Mouse (Mus musculus) layer of hippocampus, adult 11-12 months (tissue): ENCODE measurements around the gene Tmprss7.
A peak's percentile ranks its signal among the peaks of the same experiment; 100 is the strongest.

Experiments
- DNase-seq: peaks from one replicate; pipeline ENCODE4 v3.0.0; 2022; ENCODE audit warnings: low spot score

The Tmprss7 gene

DNA sequence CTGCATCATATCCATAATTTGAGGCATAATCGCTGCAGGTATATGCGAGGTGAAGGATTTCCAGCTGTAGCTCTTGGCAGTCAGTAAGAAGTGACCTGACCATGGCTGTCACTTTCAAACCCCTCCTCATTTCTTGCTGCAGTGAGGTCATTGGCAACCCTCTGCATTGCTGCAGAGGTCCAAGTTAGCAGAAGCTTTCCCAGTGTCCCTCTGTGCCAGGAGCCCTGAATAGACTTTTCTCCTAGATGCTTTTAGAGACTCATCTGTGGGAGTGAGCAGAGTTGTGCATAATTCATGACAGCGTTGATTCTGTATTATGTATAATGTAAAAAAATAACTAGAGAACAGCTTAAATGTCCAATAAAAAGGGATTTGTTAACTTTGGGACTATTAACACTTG is 8.2 kb downstream of the Tmprss7 start:
- DNase-seq, result no peak

GRCm38 (mm10) chr16:45684815-45685214 is 8.6 kb downstream of the Tmprss7 start:
- DNase-seq, result peak; percentile 70

GRCm38 (mm10) chr16:45676462-45676861 is 17.0 kb downstream of the Tmprss7 start:
- no peak for DNase-seq

DNA sequence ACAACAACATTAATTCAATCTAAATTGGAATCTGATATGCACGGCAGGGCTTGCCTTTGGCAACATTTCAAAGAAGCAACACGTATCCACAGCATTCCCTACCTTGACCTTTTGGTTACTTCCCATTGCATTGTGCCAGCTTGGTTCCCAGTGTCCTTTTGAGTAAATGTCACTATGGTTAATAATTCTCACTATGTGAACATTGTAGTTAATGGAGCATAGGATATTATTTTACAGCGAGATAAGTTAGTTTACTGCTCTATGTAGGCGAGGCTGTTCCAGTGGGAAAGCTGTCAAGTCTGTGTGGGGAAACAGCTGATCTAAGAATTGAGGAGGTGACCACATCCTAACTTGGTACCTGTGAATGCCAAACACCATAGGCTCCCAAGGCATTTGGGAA is 23.5 kb downstream of the Tmprss7 start:
- no peak for DNase-seq

DNA sequence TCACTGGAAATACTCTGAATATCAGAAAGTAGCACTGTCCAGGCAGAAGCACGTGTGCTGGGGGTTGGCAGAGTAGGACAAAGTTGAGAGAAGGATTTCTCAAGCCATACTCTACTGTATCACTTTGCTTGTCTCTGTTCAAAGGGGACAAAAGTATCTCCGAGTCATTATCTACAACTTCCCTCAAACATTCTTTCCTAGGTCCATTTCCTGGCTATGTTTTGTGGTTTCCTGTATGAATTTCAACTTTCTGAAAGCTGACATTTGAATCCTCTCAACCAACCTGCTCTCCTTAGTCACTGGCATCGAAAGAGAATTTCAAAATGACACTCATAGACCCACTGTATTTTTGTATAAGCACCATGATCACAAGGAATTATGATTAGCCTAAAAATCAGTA is 25.3 kb downstream of the Tmprss7 start:
- DNase-seq, result no peak

- DNase-seq, result no peak
These were observed 27.3 kb downstream of the Tmprss7 start for GRCm38 (mm10) chr16:45666136-45666535.

GRCm38 (mm10) chr16:45662381-45662780 is 31.1 kb downstream of the Tmprss7 start:
- no peak for DNase-seq

DNA sequence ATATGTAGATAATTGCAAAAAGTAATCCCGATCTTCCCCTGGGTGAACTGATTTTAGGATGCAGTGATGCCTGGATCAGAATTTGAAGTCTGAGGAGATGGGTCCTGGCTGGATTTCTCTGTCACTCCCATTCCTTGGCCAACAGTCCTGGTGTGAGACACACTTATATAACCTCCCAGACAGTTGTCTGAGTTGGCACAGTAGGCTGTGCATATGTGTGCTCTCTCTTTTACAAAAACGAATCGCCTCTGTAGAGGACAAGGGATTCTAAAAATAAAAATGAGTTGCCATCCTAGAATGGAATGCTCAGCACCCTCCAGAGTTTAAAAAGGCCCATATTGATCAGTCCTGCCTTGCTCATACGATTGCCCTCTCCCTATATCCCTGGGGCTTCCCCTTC is 33.9 kb downstream of the Tmprss7 start:
- peak; percentile 12 for DNase-seq

DNA sequence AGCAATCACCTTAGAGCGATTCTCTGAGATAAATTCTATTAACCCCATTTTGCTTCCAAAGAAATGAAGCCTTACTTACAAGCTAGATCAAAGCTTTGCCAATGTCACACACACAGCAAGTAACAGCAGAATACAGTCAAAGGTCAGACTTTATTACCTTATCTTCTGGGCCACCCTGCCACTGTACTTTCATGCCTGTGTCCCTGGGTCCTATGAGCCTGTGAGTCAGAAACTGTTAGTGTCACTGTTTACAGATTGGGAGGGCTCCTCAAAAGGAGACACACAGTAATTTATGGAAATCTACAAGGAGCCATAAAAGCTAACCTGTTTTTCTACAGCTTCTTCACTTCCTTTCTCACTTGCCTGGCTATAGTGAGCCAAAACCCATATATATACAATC is 35.2 kb downstream of the Tmprss7 start:
- DNase-seq, result no peak

DNA sequence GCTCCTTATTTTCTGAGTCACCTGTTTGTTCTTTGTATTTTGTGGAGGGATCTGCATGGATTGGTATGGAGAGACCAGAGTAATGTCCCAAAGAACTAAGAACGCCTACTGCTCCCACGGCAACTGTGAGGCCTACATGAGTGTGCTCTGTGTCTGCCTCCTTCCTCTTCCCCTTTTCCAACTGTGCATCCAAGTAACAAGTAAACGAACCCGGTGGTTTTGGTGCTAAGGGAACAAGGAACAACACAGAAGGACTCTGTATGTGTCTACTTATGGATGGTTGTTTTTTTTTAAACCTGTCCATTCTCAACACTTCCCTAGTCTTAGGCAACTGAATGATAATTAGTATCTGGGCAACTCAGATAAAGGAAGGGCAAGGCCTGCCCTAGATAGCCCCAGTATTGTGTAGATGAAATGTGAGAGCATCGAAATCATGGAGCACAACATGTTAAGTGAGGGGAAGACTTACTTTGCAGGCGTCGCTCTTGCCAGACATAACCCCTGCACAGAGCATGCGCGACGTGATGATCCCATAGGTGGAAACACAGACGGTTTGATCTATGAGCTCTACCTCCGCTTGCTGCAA is 35.8 kb downstream of the Tmprss7 start:
- DNase-seq, result no peak

- no peak for DNase-seq
These were observed 39.0 kb downstream of the Tmprss7 start for GRCm38 (mm10) chr16:45654465-45654864.

GRCm38 (mm10) chr16:45653934-45654332 is 39.5 kb downstream of the Tmprss7 start, which contains the start of gene BC016579:
Gene BC016579, minus strand, starts transcription at chr16:45654068.
- no peak for DNase-seq

DNA sequence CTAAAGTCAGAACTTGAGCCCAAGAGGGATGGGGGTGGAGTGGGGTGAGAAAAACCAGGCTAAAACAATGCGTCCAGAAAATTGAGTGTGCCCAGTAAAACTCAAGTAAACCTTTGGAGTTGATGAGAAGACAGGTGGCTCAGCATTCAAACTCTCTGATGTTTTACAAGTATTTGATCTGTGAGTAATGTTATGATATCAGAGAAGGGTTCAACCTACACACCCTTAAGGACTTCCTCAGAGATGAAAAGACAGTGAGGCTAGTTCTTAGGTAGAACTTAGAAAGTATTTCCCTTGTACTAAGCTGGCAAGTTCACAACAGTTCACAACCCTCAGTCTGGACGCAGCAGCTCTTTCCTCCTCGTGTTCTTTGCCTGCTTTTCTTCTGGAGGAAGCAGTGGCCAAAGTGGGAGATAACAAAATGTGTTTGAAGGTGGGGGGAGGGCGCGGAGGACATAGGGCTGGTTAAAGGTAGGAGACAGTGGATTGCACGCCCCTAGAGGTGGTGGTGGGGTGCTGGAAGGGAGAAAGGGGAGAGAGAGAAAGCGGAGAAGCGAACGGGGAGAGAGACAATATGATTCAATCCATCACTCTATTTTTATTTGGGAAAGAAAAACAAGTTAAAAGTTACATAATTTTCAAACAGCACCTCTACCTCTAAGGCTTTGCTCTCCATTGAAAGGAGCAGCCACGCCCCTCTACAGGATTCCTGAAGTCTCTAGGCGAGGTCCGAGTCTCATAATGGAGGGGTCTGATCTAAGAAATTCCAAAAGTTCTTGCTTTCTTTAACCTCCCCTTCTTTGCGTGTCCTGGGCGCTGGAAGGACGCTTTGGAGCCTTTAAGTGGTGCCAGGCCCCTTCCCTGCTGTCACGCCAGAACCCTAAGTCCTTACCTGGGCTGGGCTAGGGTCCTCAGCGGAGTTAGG is 40.2 kb downstream of the Tmprss7 start:
- no peak for DNase-seq

GRCm38 (mm10) chr16:45651497-45651896 is 42.0 kb downstream of the Tmprss7 start:
- DNase-seq, result no peak

DNA sequence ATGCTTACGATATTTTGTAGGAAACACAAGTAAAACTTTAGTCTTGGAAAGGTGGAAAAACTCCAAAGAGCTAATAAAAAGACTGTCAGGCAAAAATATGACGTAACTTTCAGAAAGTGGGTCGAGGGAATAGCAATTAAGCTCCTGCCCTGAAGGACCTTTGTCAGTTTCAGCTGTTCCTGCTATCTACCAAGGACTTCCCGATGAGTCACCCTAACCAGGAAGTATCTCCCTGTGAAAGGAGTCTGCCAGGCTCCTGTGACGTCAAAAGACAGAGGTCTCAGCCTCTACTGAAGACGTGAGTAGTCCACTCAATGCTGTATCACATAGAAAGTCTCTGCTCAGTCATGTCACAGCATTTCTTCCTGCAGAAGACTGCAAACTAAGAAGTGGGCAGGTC is 49.1 kb downstream of the Tmprss7 start:
- no peak for DNase-seq

DNA sequence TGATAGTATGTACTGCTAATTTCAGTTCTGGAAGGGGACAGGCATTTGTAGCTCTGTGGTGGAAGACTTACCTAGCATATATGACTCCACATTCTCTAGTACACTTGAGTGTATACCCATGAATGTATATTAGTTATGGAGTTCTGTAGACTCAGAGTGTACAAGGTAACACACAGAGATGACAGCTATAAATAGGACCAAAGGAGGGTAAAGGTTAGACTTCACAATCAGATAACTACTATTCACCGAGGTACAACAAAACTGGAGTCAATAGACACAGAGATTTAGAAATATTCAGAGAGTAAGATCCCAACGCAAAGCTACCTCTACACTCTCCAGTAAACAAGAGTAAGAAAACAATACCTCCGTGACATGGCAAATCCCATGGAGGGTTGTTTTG is 49.5 kb downstream of the Tmprss7 start:
- no peak for DNase-seq

DNA sequence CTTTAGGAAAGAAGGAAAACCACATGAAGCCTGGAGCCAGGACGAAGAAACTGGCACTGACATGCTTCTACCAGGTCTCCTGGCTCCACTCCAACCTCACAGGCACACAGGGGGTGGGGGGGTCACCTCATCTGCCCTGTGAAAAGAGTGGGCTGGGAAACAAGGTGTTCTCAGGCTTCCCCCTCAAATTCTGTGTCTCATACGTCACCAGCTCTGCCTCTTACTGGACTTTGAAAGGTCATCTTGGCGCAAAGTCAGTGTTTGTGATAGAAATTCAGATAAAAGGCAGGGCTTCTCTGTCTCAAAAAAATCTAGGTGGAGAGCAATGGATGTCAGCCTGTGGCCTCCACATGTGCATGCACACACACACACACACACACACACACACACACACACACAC is 52.2 kb downstream of the Tmprss7 start:
- DNase-seq, result no peak

GRCm38 (mm10) chr16:45640070-45640762 is 53.2 kb downstream of the Tmprss7 start:
- no peak for DNase-seq

- no peak for DNase-seq
These were observed 57.6 kb downstream of the Tmprss7 start for GRCm38 (mm10) chr16:45635826-45636225.

DNA sequence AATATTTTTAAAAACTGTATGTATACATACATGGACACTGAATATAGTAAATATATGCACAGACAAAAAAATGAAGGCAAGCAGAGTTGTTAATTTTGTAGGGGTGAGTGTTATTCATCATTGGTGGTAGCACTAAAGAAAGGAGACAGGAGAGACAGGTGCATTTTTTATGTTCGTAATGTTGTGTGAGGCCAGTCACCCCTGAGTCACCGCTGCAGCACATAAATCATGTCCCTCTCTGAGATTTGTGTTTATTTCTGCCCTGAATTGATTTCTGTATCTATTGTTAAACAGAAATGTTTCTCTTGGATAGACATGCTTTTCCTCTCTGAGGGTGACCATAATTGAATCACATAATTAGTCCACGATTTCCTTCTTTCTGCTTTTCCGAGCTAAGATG is 61.0 kb downstream of the Tmprss7 start:
- no peak for DNase-seq

DNA sequence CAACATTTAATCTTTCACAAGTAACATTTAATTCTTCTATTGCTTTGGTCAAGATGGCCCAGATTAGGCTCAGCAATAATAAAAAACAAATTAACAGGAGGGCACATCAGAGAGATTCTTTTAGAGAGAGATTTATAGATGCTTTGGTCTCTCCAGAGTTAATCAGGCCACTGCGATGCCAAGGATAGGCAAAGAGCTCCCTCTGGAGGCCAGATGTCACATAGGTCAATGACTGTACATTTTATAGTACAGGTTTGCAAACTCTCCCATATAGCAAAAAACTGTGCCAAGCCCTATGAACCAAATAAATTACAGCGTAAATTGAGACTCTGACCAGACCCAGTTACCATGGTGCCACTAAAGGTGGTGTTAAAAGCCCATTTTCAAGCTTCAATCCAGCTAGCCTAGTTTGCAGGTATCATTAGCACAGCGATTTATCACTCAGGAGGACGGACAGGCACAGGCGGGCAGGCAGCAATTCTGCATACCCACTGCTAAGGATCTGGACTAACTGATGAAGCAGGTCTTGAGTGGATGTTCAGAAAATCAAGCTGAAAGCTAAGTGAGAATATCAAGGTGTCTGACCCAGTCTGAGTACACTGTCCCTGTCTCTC is 63.0 kb downstream of the Tmprss7 start:
- peak; percentile 66 for DNase-seq

DNA sequence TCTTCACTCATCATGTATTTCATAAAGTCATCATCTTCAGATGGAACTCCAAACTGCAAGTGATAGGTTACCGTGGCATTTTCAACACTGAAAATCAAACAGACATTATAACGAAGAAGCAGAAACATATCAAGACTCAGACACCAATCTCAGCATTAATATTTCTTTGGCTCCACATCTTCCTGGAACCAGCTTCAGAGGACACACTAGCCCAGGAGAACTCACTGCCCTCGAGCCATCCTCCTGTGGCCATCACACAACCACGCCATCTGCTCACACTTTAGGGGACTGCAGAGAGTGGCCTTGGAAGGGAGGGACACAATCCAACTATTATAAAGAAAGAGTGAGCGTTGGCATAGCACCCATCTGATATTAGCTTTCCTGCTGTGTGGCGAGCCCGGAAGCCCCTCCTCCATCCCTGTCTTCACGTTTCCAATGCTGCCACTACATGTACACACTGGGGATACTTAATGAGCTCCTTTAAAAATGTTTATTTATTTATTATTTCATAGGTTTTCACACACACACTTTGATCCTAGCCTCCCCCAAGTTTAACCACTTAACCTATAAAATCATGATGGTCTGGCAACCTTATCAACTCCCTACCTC is 63.9 kb downstream of the Tmprss7 start:
- DNase-seq, result no peak
